Mouse (Mus musculus): Measurements from ENCODE around the gene Col6a1.

The Col6a1 gene

DNA sequence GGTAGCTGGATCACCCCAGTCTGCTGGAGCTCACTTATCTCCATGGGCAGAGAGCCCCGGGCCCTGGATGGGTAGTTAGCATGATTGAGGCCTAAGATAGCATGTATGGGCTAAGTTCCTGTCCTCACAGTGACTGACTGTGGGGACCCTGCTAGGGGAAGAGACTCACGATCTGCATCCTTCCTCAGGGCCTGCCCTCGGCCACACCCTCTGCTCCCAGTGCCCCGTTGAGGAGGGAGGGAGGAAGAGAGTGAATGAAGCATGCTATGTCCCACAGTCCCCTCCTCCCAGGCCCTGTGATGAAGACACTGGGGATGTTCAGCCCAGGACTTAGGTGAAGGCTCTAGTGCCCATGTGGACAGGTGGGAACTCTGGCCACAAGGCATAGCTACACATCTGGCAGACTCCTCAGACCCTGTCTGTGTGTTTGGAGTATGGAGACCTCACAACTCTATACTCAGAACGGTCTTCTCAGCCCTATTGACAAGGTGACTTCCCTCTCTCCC lies 1.7 kb downstream of the Col6a1 start:
- no peak for DNase-seq (ENCODE audit: low read depth)

DNA sequence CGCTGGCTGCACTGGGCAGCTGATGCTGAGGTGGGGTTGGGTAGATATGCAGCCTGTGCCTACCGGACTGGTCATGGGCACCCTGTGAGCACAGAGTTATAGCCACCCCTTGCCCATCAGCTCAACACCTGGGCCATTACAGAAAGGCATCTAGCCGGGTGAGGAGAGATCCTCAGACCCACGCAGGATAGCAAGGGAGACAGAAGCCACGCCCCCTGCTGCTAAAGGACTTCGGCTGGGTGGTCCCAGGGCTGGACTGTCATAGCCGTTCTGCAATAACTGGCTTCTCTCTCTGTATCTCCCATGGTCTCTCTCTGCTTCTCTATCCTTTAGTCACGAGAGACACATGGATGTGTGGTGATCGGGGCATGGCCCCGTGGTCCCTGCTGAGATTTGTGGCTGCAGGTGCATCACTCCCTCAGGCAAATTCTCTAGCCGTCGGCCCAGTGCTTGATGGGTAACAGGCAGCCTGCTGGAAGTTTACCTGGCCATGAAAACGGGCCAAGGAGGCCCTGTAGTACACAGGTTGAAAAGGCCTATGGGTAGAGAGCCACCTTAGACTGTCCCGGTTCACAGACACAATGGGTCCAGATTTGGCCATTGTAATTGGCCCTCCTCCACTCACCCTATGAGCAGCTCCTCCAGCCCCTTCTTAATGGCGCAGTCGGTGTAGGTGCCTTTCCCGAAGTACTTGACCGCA lies 3.1 kb downstream of the Col6a1 start:
- no peak for DNase-seq (ENCODE audit: low read depth)

DNA sequence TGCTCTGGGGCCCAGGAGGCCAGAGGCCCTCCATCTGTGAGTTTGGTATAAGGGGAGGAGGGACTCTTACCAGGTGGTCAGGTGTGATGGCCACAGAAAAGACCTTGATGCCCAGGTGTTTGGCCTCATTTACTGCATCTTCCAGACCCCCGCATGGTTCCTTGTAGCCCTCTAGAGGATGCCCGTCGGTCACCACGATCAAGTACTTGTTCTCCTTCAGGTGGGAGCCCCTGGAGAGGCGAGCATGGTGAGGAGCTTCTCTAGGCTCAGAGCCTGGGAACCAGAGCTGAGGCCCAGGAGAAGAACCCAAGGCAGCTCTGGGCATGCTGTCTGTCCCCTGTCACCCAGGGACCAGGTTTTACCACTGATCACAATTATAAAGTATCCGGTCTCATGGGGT lies 4.2 kb downstream of the Col6a1 start:
- DNase-seq (ENCODE audit: low read depth): no peak

DNA sequence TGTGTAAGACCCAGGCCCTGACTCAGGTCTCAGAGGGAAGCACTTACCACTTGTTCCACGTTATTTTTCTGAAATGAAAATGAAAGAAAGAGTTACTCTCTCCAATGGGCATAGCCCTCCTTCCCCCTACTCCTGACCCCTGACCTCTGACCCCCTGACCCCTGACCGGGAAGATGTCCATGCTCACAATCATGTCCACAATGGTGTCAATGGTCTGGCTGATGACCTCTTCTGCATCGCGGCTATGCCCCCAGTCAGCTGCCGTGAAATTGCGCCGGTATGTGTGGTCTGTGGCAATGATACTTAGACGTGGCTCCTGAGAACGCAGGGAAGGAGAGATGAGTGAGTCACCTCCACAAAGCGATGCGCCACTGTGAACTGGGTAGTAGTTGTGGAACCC lies 4.8 kb downstream of the Col6a1 start:
- no peak for DNase-seq (ENCODE audit: low read depth)

DNA sequence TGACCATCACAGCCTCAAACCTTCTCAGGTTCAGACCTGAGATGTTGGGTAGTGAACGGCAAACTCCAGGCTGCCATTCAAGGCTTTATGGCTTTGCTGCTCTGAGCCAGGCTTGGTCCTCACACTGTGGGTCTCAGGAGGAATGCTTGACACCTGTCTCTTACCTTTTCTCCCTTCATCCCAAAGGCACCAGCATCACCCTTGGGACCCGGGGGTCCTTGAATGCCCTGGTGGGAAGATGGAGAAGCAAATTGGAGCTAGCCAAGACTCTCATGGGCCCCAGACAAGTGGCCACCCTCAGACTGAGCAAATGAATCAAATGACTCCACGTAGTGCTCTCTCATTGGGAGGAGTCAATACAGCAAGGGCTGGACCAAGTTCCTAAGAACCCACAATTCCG lies 8.3 kb downstream of the Col6a1 start:
- DNase-seq (ENCODE audit: low read depth): no peak

DNA sequence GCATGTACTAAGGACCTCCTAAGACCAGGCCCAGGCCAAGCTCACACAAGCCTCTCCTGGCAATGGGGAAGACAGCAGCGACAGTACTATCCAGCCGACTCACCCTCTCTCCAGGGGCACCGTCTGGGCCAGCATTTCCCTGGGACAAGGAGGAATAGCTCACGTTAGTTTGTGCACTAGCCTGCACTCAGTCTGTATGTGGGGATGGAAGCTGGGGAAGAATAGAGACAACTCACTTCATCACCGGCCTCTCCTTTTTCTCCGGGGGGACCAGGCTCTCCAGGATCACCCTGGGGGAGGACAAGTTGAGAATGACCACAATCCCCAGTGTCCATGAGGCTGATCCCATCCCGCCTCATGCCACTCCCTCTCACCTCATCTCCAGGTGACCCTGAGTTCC lies 8.9 kb downstream of the Col6a1 start:
- no peak for DNase-seq (ENCODE audit: low read depth)

DNA sequence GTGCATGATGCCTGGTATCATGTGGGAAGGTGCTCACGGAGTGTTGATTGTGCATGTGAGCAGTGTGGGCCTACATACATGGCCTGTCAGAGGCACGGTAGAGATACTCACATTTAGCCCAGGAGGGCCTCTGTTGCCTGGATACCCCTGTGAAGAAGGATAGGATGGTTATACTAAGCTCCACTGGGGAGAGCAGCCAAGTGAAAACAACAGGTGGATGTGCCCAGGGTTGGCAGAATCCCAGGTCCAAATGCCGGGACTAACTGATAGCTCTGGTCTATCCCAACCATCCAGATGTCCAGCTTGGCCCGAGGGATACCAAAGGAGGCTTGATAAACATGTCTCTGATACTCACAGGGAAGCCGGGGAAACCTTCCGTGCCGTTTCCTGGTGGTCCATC lies 11.7 kb downstream of the Col6a1 start:
- no peak for DNase-seq (ENCODE audit: low read depth)

DNA sequence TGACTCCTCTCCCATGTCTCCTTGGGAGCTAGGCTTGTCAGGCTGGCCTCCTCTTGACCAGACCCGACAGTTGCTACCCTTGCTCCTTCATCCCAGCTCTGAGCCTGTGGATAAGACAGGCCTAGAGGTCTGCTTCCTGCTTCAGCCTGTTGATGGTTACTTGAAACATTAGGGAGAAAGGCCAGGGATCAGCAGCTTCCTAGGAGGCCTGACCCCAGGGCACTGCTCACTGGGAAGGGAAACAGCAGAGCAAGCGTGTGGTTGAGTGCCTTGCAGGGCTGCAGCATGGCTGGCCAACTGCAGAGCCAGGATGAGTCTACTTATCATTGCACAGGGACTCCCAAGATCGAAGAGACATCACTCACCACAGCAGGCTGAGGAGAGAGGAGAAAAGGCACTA lies 13.5 kb downstream of the Col6a1 start:
- no peak for DNase-seq (ENCODE audit: low read depth)

DNA sequence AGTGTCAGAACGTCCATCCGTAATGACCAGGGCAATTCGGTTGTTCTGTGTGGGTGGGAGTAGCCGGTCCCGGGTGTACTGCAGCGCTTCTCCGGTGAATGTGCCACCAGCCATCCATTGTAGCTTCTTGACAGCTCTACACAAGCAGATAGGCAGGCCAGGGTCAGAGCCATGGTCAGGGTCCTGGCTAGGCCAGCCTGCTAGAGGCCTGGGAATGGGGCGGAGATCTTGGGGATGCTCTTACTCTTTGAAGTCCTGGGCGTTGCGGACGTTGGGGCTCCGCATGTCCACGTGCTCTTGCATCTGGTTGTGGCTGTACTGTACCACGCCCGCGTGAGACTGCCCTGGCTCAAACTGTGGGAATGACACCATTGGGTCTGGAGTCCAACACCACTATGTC lies 14.6 kb downstream of the Col6a1 start:
- DNase-seq (ENCODE audit: low read depth): no peak

DNA sequence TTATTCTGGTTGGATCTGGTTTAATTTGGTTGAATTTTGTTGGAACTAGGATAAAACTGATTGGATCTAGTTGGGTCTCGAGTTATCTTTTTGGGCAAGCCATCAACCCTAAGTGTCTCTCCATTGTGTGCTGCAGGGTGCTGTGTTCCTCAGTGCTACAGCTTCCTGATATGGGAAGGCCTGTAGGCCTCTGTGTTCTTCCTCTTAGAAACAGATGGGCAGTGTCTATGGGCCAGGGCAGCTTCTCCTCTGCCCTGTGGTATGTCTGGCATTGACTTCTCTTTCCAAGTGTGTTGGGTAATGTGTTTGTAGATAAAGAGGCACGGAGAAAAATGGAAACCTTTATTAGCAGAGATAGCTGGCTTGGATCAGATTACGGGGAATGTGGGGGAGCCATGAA lies 17.5 kb downstream of the Col6a1 start:
- no peak for DNase-seq (ENCODE audit: low read depth)

DNA sequence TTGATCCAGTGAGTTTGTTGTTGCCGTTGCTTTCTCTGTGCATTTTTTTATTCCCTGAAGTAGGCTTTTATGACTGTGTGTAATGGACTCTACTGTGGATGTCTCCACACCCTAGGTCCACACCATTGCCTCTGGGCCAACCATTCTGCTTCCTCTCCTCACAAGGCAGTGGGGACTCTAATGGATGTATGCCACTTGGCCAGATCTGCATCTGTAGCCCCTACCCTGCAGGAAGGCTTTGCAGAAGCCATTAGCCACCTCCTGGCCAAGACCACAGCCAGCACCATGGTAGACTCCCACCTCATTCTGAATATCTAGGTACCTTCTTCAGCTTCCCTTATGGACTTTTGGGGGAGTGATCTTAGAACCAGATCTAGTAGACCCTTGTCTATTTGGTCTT lies 18.4 kb downstream of the Col6a1 start:
- no peak for DNase-seq (ENCODE audit: low read depth)

DNA sequence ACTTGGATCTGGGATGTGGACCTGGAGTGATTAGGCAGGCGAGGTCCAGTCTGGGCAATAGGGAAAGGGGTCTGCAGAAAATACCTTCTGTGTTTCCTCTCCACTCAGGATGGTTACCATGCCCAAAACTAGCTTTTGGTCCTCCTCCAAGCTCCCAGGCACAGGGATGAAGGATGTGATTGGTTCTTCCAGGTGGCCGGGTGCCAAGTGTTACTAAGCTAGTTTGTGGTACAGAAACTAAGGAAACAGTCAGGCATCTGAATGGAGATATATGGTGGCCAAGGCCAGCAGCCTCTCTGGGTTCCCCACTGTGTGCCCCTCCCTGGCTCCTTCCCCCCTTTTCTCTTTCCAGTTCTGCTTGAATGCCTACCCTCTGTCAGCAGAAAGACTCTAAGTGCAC lies 19.0 kb downstream of the Col6a1 start:
- DNase-seq (ENCODE audit: low read depth): no peak

DNA sequence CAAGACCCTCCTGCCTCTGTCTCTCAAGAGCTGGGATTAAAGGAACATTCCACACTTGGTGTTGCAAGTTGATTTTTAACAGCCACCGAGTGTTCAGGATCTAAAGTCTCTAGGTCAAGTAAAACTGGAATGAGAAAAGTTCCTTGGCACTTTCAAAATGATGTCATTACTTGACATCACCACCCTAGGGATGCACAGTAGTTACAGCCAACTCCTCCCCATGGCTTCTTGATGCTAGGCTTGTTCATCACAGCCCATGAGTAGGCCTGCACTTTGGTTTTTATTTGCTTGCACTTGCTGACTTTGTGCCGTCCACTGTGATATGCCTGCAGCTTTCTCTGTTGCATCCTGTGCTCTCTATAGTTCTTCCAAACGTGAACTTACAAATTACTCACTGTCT lies 21.6 kb downstream of the Col6a1 start:
- DNase-seq (ENCODE audit: low read depth): no peak

DNA sequence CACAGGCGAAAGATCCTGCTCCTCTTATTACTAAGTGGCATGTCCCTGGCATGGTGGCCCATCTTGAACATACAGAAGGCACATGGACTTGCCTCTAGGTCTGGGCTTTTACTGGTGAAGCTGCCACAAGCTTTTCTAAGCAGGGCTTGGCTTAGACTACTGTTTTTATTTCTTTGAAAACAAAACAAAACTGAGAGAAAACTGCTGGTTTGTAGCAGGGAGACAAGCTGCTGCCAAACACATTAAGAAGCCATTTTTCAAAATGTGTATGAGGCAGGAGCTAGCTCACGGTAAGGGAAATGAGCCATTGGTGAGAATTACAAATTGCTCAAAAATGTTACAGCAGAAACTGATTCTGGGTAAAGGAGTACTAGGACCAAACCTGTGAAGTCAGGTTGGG lies 24.5 kb downstream of the Col6a1 start:
- DNase-seq (ENCODE audit: low read depth): no peak

DNA sequence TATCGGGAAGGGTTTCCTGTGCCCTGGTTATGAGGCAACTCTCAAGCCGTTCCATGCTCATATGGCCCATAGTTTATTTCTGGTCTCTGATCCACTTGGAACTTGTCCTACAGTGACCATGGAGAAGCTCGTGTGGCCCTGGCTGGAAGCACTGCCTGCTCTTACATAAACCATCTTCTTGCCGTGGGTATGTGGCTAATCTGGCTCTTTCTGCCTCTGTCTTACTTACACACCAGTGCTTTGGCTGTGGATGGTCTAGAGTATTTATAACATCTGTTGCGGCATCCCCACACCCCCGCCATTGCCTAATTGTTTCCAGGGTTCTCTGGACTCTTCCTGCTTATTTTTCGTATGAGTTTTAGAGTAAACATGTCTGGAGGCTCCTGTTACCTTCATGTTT lies 26.2 kb downstream of the Col6a1 start:
- DNase-seq (ENCODE audit: low read depth): no peak

DNA sequence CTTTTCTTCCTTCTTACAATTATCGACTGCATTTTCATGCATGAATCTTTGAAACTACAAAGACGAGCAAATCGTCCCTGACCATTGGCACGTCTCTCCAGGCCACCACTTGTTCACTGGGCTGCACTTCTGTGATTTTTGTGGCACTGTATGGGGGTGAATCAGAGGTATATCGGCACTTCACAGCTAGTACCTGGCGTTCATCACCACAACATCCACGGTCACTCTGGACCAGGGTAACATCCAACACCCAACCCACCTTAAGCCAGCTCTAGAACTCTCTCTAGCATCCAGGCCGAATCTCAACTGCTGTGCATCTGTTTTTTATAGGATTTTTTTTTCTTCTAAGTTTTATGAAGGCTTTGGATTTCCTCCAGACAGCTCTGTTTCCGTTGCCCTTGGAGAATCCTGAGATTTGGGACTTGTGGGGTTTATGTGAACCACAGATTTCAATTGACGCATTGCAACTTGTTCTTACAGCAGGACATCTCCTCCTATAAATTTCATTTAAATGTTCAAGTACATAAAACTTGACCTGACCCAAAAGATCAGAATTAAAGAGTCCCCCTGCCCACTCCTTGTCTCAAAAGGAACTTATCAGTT lies 30.6 kb downstream of the Col6a1 start:
- no peak for DNase-seq (ENCODE audit: low read depth)

DNA sequence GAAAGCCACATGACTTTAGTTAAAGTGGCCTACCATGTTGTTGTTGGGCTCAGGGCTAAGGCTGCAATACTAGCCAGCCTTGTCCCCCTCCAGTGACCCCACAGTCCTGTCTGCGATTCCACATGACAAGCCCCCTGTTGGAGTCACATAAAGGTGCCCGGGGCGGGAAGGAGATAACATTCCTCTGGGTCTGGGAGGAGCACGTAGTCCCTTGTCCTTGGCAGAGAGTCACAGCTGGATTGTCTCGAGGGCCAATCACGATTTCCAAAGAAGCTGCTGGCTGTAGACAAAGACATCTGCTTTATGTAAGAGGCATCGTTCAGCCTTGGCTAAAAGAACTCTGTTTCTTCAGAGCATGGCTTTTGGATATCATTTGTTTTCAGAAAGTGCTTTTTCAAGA lies 31.2 kb downstream of the Col6a1 start:
- DNase-seq (ENCODE audit: low read depth): no peak

DNA sequence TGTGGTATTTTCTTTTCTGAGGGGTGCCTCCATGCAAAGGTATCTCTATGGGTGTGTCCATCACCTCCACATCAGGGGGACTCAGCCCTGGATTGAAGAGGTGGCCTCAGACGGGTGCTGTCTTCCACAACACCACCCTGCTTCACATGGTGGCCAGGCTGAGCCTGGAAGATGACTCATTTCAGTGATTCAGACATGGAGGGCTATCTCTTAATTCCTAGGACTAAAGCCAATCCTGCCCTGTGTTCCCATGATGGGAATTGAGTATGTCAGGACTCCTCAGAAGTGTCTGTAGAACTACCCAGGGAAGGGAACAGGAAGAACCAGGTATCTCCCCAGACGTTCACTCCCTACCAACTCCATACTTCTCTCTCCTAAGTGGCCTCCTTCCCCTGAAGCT lies 32.5 kb downstream of the Col6a1 start:
- no peak for DNase-seq (ENCODE audit: low read depth)

DNA sequence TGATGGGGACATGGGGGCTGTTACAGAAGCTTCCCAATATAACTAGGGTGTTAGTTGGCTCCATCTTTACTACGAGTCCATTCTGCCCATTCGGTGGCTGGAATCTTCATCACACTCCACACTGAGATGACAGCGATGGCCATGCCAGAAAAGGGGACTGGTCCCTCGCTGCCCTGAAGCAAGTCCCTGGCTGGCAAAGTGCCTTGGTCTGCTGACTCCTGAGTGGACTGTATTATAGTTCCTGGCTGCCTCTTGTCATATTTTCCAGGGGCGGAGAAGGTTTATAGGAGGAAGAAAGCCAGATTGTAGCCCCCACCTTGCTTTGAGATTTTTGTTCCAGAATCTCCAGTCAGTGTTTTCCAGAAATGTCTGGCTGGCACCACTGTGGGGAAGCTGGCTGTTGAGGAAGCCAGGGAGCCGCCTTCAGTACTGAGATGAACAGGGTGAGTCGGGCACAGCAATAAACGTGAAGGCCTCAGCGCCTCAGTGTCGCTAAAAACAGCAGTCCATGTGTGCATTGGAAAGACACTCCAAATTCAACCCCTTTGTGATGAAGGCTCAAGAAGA lies 40.4 kb downstream of the Col6a1 start:
- no peak for DNase-seq (ENCODE audit: low read depth)

DNA sequence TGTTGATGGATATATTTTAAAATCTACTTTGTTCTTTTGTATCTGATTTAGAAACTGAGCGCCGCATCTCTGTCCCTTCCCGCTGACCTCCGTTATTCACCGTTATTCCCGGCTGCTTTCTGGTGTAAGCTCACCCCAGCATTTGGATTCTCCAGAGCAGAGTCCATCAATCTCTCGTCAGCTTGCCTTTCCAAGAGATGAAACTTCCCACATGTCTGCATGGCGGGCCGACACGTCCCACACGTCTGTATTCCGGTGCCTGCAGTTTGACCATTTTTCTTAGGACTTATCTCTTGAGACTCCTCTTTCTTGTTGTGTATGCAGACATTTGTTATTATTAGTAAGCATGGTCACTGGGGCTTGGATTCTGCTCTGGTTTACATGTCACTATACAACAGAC lies 42.0 kb downstream of the Col6a1 start:
- no peak for DNase-seq (ENCODE audit: low read depth)

DNA sequence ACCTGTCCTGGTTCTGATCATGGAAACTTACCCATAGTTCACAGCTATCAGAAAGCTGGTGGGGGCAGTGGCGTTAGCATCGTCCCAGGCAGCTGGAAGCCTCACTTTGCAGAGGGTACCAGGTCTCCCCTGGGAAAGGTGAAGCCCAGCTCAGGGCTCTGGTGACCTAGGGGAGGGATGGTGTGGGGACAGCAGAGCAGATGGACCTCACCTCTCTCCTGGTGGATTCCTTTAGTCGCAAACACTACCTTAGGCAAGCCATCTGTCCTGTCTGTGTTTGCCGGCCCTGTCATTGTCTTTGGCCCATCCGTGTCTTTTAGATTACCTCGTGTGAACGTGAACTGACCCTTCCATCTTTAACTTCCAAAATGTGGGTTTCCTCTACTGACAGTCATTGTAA lies 42.5 kb downstream of the Col6a1 start:
- DNase-seq (ENCODE audit: low read depth): no peak

DNA sequence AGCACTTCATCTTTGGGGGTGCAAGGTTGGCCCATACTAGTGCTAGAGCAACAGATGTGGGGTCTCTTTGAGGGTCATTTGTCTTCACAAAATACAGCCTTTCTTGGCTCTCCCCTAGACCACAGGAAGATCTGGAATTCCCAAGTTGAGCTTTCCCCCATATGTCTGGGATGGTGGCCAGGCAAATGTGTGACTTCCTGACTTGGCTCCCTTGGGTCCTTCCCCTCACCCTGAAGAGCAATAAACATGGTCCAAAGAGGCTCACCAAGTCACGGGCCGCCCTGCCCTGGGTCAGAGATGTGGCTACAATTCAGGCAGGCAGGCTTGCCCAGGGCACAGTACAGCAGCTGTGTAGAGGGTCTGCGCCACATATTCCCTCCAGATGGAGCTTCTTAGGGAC lies 44.1 kb downstream of the Col6a1 start:
- no peak for DNase-seq (ENCODE audit: low read depth)

DNA sequence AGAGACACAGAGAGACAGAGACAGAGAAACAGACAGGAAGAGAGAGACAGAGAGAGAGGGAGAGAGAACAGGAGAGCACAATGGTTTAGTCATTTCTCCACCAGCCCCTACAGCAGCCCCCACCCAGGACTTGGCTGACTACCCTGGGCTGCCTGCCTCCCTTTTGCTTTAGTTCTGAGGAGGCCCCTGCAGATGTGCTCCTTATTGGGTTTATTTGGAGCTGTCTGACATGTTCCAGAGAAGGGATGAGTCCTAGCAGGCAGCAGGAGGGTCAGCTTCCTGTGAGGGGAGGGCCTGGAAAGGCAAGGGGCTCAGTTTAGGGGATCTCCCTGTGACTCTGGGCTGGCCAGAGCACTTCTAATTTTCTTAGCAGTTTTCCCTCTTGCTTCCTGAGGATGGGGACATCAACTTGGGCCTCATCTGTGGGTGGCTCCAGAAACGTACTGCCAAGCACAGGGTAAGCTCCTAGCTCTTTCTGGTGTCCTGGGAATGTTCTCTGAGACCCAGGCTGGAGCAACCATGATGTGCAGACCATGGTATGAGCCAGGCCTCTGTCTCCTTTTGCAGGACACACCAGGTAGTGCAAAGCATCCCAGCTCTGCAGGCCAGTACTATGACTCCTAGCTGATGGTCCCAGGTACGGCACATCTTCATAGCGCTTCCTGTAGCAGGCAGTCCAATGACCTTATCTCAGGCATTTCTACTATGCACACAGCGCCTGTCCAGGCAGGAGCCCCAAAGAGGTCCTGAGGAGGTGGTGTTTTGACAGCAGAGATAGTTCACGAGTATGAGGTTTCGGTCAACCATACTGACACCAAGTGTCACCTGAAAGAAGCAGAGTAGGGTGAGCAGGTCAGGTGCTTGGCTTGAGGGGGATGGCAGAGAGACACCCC lies 45.0 kb downstream of the Col6a1 start:
- no peak for DNase-seq (ENCODE audit: low read depth)
